Mouse (Mus musculus): ENCODE measurements around the gene Adamts3.
A peak's percentile ranks its signal among the peaks of the same experiment; 100 is the strongest.

Gene Adamts3

DNA sequence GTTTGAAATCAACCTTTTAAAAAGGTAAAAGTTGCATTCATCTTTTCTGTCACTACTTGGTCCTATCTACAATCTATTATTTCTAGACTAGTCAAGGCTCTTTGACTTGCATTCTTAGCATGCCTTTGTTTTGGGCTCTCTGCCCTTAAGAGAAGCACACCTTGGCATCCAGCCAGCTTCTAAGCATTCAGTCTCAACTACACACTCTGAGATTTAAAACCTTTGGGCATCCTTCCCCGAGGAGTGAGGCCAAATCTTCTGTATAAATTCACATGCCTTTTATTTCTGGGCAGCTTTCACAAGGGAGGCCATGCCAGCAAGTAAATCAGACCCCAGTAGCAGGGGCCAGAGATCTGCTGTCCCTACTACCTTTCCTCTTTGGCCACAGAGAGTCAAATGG is 178.9 kb downstream of the Adamts3 start:
- peak; percentile 16 for DNase-seq (ENCODE audit: low read depth)

GRCm38 (mm10) chr5:89701241-89702007 is 181.7 kb downstream of the Adamts3 start:
- no peak for DNase-seq (ENCODE audit: low read depth)

GRCm38 (mm10) chr5:89687826-89688225 is 195.3 kb downstream of the Adamts3 start:
- no peak for DNase-seq (ENCODE audit: low read depth)

- DNase-seq (ENCODE audit: low read depth), result peak; percentile 84
These were observed 203.1 kb downstream of the Adamts3 start for GRCm38 (mm10) chr5:89679871-89680536.

DNA sequence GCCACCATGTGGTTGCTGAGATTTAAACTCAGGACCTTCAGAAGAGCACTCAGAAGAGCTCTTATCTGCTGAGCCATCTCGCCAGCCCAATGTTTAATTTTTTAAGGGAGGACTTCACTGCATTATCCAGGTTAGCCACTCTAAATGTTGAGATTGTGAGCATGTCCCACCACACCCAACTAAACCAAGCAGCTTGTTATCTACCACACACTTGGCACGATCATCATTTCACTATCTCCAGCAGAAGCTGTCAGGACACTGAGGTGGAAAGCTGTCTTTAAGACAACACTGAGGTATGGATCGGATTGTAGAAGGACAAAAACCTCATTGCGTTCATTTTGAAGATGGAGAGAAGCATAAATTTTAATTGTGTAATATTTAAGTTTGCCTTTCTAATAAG is 205.0 kb downstream of the Adamts3 start:
- no peak for DNase-seq (ENCODE audit: low read depth)

- DNase-seq (ENCODE audit: low read depth), result no peak
These were observed 208.9 kb downstream of the Adamts3 start for GRCm38 (mm10) chr5:89674066-89674848.

DNA sequence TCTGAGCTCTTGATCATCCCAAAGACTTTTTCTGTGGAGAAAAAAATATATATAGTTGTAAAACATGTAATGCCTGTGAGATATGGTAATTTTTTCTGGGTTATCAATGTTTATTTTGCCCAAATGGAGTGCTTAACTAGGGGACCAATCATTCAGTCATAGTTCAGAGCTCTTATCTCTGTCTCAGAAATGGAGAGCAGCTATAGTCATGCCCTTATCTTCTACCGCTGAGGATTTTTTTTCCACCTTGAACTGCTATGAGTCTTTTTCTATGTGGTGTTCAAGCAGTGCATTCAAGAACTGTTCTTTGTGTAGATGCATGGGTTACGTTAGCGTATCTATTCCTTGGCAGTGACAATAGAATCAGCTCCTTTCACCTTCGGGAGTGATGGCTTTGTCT is 210.2 kb downstream of the Adamts3 start:
- DNase-seq (ENCODE audit: low read depth), result no peak

GRCm38 (mm10) chr5:89654327-89654726 is 228.8 kb downstream of the Adamts3 start:
- no peak for DNase-seq (ENCODE audit: low read depth)

DNA sequence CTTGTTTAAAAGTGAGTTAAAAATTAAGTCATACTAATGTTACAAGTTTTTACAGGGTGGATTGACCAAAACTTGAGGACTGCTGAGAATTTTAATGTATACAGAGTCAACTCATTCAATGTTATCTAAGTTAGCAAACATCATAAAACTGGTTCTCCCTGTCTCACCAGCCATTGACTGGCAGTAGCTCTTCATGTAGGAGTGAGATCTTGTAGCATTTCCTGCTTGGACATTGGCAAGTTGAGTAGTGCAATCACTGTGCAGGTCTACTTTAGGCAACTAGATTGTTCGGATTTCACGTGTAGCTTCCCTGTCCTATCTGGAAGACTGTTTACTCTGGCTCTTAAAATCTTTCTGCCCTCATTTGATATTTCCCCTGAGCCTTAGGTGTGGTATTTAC is 229.3 kb downstream of the Adamts3 start:
- no peak for DNase-seq (ENCODE audit: low read depth)

GRCm38 (mm10) chr5:89646940-89647339 is 236.2 kb downstream of the Adamts3 start:
- no peak for DNase-seq (ENCODE audit: low read depth)

- no peak for DNase-seq (ENCODE audit: low read depth)
These were observed 247.7 kb downstream of the Adamts3 start for GRCm38 (mm10) chr5:89635434-89635833.

DNA sequence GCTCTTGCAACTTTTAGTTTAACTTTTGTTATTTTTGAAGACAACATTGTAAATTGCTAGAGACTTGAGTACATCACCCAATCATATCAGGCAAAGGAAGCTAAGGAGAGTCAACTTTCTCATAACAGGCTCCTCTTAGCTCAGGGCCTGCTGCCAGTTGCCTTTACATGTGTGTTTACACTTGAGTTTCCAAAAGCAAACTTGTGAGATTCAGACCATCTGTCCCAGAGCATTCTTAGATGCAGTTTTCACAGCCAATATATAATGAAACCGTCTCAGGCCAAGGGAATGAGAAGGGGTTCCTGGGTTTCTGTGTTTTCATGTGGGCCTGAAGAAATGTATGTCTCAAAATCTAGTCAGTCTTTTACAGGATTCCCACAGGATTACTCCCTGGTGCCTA is 251.5 kb downstream of the Adamts3 start:
- no peak for DNase-seq (ENCODE audit: low read depth)
